Mouse (Mus musculus) cortical plate, adult 2 months (tissue): ENCODE results near the gene Unc45b.

ENCODE experiments used
- CTCF ChIP-seq: fragments of 200-500 bp; IDR thresholded peaks from 2 replicates; pipeline ENCODE4 v1.5.1; 2011; ENCODE audit warnings: mild to moderate bottlenecking, control low read depth, low read length; ENCODE audit not compliant: insufficient read depth; ENCODE audit errors: extremely low read depth
- POLR2A ChIP-seq: fragments of 200-500 bp; IDR thresholded peaks from 2 replicates; pipeline ENCODE4 v1.6.1; 2011; ENCODE audit warnings: mild to moderate bottlenecking, low read length, control low read depth; ENCODE audit not compliant: insufficient read depth; ENCODE audit errors: extremely low read depth

DNA sequence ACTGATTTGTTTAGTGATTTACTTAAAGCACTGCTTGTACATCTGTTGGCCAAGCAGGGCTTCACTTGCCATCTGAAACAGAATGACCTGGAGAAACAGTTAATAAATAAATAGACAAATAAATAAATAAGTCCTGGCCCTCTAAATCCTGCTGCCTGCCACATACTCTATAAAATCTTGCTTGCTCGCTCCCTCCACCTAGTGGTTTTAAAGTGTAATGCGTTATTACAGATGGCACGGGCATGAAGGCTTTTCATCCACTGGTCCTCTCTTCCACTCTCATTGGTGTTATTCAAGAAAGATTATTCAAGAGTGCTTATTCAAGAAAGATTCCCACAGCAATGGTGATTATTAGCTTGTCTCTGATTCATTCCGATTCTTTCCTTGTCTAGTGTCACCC lies 49.3 kb downstream of the Unc45b start:
- no peak for TF ChIP-seq POLR2A
- TF ChIP-seq CTCF, result peak; percentile 47
